Mouse (Mus musculus): ENCODE measurements around the gene Ikbkg.

DNA sequence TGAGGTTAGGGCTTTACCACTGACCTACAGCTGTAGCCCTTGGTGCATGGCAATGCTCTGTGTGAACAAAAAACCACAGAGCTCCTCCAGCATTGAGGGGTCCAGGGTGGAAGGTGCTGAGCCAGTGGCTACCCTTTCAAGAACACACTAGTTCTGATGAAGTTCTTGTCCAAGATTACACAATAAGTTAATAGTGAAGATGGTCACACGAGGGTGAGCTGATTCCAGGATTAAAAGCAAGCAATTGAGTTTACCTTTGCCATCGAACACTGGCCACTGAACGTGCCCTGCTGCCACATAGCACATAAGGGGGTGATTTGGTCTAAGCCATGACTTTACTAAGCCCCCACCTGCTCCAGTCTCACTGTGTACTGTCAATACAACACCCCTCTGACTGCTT, 34.0 kb downstream of the Ikbkg start:
- TF ChIP-seq POLR2A (IDR thresholded peaks at IDR 0.05; ENCODE audit: insufficient read depth, low read depth, low read length) (no peak), CTCF (IDR thresholded peaks at IDR 0.05) (no peak)
